Mouse (Mus musculus): ENCODE data around the gene B3gnt2. TPM values are rescaled to one million over a fixed set of nuclear protein-coding genes. Genes with fewer than 3 reads are reported as not detected.

Gene B3gnt2
- polyA plus RNA-seq, 1 experiment from 2014 or later = 3.3 TPM

GRCm38 (mm10) chr11:22811413-22811812 is 49.3 kb downstream of the B3gnt2 start:
- no peaks in the 10 kb centered on the region for H3K36me3 ChIP-seq
- H3K27me3 ChIP-seq (replicated peaks) = no peaks in the 10 kb centered on the region
- H3K4me1 ChIP-seq = peaks cover 28% of the 10 kb centered on the region
- WGBS = 81% methylated on average over 3 of the region's 3 CpGs
- no peak overlapping the region for H3K9ac ChIP-seq
- no peaks in the 10 kb centered on the region for H3K9me3 ChIP-seq
- H3K4me2 ChIP-seq = no peak overlapping the region
- no peak overlapping the region for H3K27ac ChIP-seq (replicated peaks)
- no peak overlapping the region for H3K4me3 ChIP-seq
- no peak for ATAC-seq (ENCODE audit: extremely low read depth, insufficient number of reproducible peaks, low FRiP score, low TSS enrichment)

GRCm38 (mm10) chr11:22809465-22810096 is 51.2 kb downstream of the B3gnt2 start:
- Histone ChIP-seq H3K9ac (no peak overlapping the region), H3K4me3 (no peak overlapping the region), H3K27me3 (replicated peaks) (no peaks in the 10 kb centered on the region), H3K36me3 (no peaks in the 10 kb centered on the region), H3K4me2 (no peak overlapping the region), H3K4me1 (peaks cover 28% of the 10 kb centered on the region), H3K9me3 (no peaks in the 10 kb centered on the region), H3K27ac (replicated peaks) (no peak overlapping the region)
- no peak for ATAC-seq (ENCODE audit: extremely low read depth, insufficient number of reproducible peaks, low FRiP score, low TSS enrichment)
- WGBS = 32% methylated on average over 7 of the region's 7 CpGs

GRCm38 (mm10) chr11:22808040-22808439 is 52.7 kb downstream of the B3gnt2 start:
- H3K4me2 ChIP-seq = no peak overlapping the region
- no peak overlapping the region for H3K27ac ChIP-seq (replicated peaks)
- H3K36me3 ChIP-seq = no peaks in the 10 kb centered on the region
- no peak overlapping the region for H3K4me3 ChIP-seq
- H3K9me3 ChIP-seq = no peaks in the 10 kb centered on the region
- ATAC-seq (ENCODE audit: extremely low read depth, insufficient number of reproducible peaks, low FRiP score, low TSS enrichment) = no peak
- H3K27me3 ChIP-seq (replicated peaks) = no peaks in the 10 kb centered on the region
- H3K9ac ChIP-seq = no peak overlapping the region
- H3K4me1 ChIP-seq = peaks cover 15% of the 10 kb centered on the region

- no peak overlapping the region for H3K9ac ChIP-seq
- no peaks in the 10 kb centered on the region for H3K36me3 ChIP-seq
- H3K9me3 ChIP-seq = peaks cover 3% of the 10 kb centered on the region; the same call in 1 of the 2 replicates
- peaks cover 16% of the 10 kb centered on the region for H3K4me1 ChIP-seq
- WGBS = 81% methylated on average over 1 of the region's 1 CpGs
- ATAC-seq (ENCODE audit: extremely low read depth, insufficient number of reproducible peaks, low FRiP score, low TSS enrichment) = no peak
- no peak overlapping the region for H3K4me3 ChIP-seq
- H3K27me3 ChIP-seq (replicated peaks) = no peaks in the 10 kb centered on the region
- no peak overlapping the region for H3K27ac ChIP-seq (replicated peaks)
- H3K4me2 ChIP-seq = no peak overlapping the region
Measured at GRCm38 (mm10) chr11:22805171-22805570, 55.6 kb downstream of the B3gnt2 start.

- peak overlapping the region; percentile 8 for H3K9ac ChIP-seq
Measured at GRCm38 (mm10) chr11:22799987-22800424, 60.8 kb downstream of the B3gnt2 start.

GRCm38 (mm10) chr11:22798916-22799315 is 61.8 kb downstream of the B3gnt2 start:
- no peak overlapping the region for H3K27ac ChIP-seq (replicated peaks)
- ATAC-seq (ENCODE audit: extremely low read depth, insufficient number of reproducible peaks, low FRiP score, low TSS enrichment) = no peak
- no peaks in the 10 kb centered on the region for H3K36me3 ChIP-seq
- peaks cover 23% of the 10 kb centered on the region for H3K4me1 ChIP-seq
- no peak overlapping the region for H3K4me3 ChIP-seq
- 63% methylated on average over 5 of the region's 5 CpGs for WGBS
- H3K27me3 ChIP-seq (replicated peaks) = no peaks in the 10 kb centered on the region
- H3K9ac ChIP-seq = no peak overlapping the region
- H3K9me3 ChIP-seq = peaks cover 3% of the 10 kb centered on the region; the same call in 1 of the 2 replicates
- no peak overlapping the region for H3K4me2 ChIP-seq

More at GRCm38 (mm10) chr11:22799987-22800424, 60.8 kb downstream of the B3gnt2 start:
- Histone ChIP-seq H3K36me3 (no peaks in the 10 kb centered on the region), H3K9me3 (peaks cover 3% of the 10 kb centered on the region; the same call in 1 of the 2 replicates), H3K27ac (replicated peaks) (peak overlapping the region; percentile 50), H3K4me3 (peak overlapping the region; percentile 11; the same call in 1 of the 2 replicates), H3K4me1 (peaks cover 23% of the 10 kb centered on the region), H3K4me2 (peak overlapping the region; percentile 51), H3K27me3 (replicated peaks) (no peaks in the 10 kb centered on the region)
- WGBS = 18% methylated on average over 9 of the region's 9 CpGs
- peak; percentile 48; the same call in 1 of the 2 replicates for ATAC-seq (ENCODE audit: extremely low read depth, insufficient number of reproducible peaks, low FRiP score, low TSS enrichment)

- H3K4me3 ChIP-seq = no peak overlapping the region
- H3K9me3 ChIP-seq = 0 out of 2 replicates have a peak, but pooled peaks cover under 1% of the 10 kb centered on the region
- no peak for ATAC-seq (ENCODE audit: extremely low read depth, insufficient number of reproducible peaks, low FRiP score, low TSS enrichment)
- H3K4me2 ChIP-seq = no peak overlapping the region
- H3K36me3 ChIP-seq = no peaks in the 10 kb centered on the region
- peaks cover 11% of the 10 kb centered on the region for H3K4me1 ChIP-seq
- WGBS = 87% methylated on average over 1 of the region's 1 CpGs
- no peaks in the 10 kb centered on the region for H3K27me3 ChIP-seq (replicated peaks)
- H3K9ac ChIP-seq = no peak overlapping the region
- H3K27ac ChIP-seq (replicated peaks) = no peak overlapping the region
Measured at GRCm38 (mm10) chr11:22794734-22795133, 66.0 kb downstream of the B3gnt2 start.

GRCm38 (mm10) chr11:22793881-22794203 is 66.9 kb downstream of the B3gnt2 start:
- no peak overlapping the region for H3K4me3 ChIP-seq
- ATAC-seq (ENCODE audit: extremely low read depth, insufficient number of reproducible peaks, low FRiP score, low TSS enrichment) = no peak
- H3K27ac ChIP-seq (replicated peaks) = no peak overlapping the region
- no peaks in the 10 kb centered on the region for H3K27me3 ChIP-seq (replicated peaks)
- H3K4me1 ChIP-seq = peaks cover 6% of the 10 kb centered on the region
- H3K9me3 ChIP-seq = 0 out of 2 replicates have a peak, but pooled peaks cover 5% of the 10 kb centered on the region
- no peaks in the 10 kb centered on the region for H3K36me3 ChIP-seq
- WGBS = 74% methylated on average over 1 of the region's 1 CpGs
- no peak overlapping the region for H3K4me2 ChIP-seq
- no peak overlapping the region for H3K9ac ChIP-seq

GRCm38 (mm10) chr11:22793176-22793880 is 67.4 kb downstream of the B3gnt2 start:
- Histone ChIP-seq H3K27me3 (replicated peaks) (no peaks in the 10 kb centered on the region), H3K4me2 (no peak overlapping the region), H3K27ac (replicated peaks) (no peak overlapping the region), H3K36me3 (no peaks in the 10 kb centered on the region), H3K4me1 (peaks cover 6% of the 10 kb centered on the region), H3K4me3 (no peak overlapping the region), H3K9me3 (0 out of 2 replicates have a peak, but pooled peaks cover 5% of the 10 kb centered on the region), H3K9ac (no peak overlapping the region)
- WGBS = 77% methylated on average over 3 of the region's 3 CpGs
- no peak for ATAC-seq (ENCODE audit: extremely low read depth, insufficient number of reproducible peaks, low FRiP score, low TSS enrichment)

- no peak overlapping the region for H3K9ac ChIP-seq
- ATAC-seq (ENCODE audit: extremely low read depth, insufficient number of reproducible peaks, low FRiP score, low TSS enrichment) = no peak
- H3K27ac ChIP-seq (replicated peaks) = no peak overlapping the region
Measured at GRCm38 (mm10) chr11:22792149-22792548, 68.6 kb downstream of the B3gnt2 start.

GRCm38 (mm10) chr11:22791726-22792125 is 69.0 kb downstream of the B3gnt2 start:
- no peaks in the 10 kb centered on the region for H3K36me3 ChIP-seq
- no peak overlapping the region for H3K27ac ChIP-seq (replicated peaks)
- 0 out of 2 replicates have a peak, but pooled peaks cover 5% of the 10 kb centered on the region for H3K9me3 ChIP-seq
- no peak overlapping the region for H3K4me2 ChIP-seq
- peaks cover 6% of the 10 kb centered on the region for H3K4me1 ChIP-seq
- WGBS = 81% methylated on average over 5 of the region's 5 CpGs
- H3K27me3 ChIP-seq (replicated peaks) = no peaks in the 10 kb centered on the region
- no peak overlapping the region for H3K9ac ChIP-seq
- H3K4me3 ChIP-seq = no peak overlapping the region
- no peak for ATAC-seq (ENCODE audit: extremely low read depth, insufficient number of reproducible peaks, low FRiP score, low TSS enrichment)

More at GRCm38 (mm10) chr11:22792149-22792548, 68.6 kb downstream of the B3gnt2 start:
- Histone ChIP-seq H3K4me3 (no peak overlapping the region), H3K27me3 (replicated peaks) (no peaks in the 10 kb centered on the region), H3K36me3 (no peaks in the 10 kb centered on the region), H3K4me1 (peaks cover 6% of the 10 kb centered on the region), H3K4me2 (no peak overlapping the region), H3K9me3 (0 out of 2 replicates have a peak, but pooled peaks cover 5% of the 10 kb centered on the region)
- WGBS = 95% methylated on average over 1 of the region's 1 CpGs

Data from heart, embryonic 13.5 days (tissue).